Mouse (Mus musculus) heart, adult 18-20 months (tissue): ENCODE measurements around the gene Defb15. TPM values are rescaled to one million over a fixed set of nuclear protein-coding genes. Genes with fewer than 3 reads are reported as not detected.
"Not testable (repeated sequence)": the region's sequence is repeated elsewhere in the genome, so short reads cannot be mapped to it uniquely, and the experiment has no call there.

Source experiments
- DNase-seq, 2 experiments: peaks; one replicate each; pipeline ENCODE4 v3.0.0; 2021 to 2022; ENCODE audit warnings: mixed read lengths in 1 of 2
- long read RNA-seq, 2 experiments: library from polyadenylated mRNA; stranded (forward); transcript quantifications; one replicate each; pipeline ENCODE4 v2.0.0; 2021
- total RNA-seq, 2 experiments: library from RNA; stranded (reverse); gene quantifications; 2 replicates each; pipeline ENCODE4 v1.2.3; 2021

The Defb15 gene
- total RNA-seq: not detected
- long read RNA-seq, experiment 1: 0 reads
- long read RNA-seq, experiment 2: 0 reads

GRCm38 (mm10) chr8:21932610-21933009, at the start of gene Defb15:
TSS of gene Defb15 (minus strand) at chr8:21932710.
- DNase-seq: no peak

GRCm38 (mm10) chr8:21981664-21982337, 49.3 kb upstream of the Defb15 start:
- no peak for DNase-seq

- DNase-seq: no peak
These were observed 45.7 kb upstream of the Defb15 start for GRCm38 (mm10) chr8:21978193-21978592.

GRCm38 (mm10) chr8:21969475-21969874, 37.0 kb upstream of the Defb15 start, which contains the start of gene Ccdc70:
TSS of gene Ccdc70 (plus strand) at chr8:21969775.
- no peak for DNase-seq

GRCm38 (mm10) chr8:21966646-21967045, 34.1 kb upstream of the Defb15 start:
- DNase-seq: no peak

- no peak for DNase-seq
These were observed 25.9 kb upstream of the Defb15 start, which contains the start of gene Fam90a1a for GRCm38 (mm10) chr8:21958414-21958813. TSS of gene Fam90a1a (plus strand) at chr8:21958714.

GRCm38 (mm10) chr8:21956336-21956735, 23.8 kb upstream of the Defb15 start:
- DNase-seq: no peak

- peak in 1 of 2 experiments; percentile 17 for DNase-seq
These were observed 22.8 kb upstream of the Defb15 start for GRCm38 (mm10) chr8:21955321-21955720.

GRCm38 (mm10) chr8:21947311-21948017, 15.0 kb upstream of the Defb15 start:
- DNase-seq: no peak

- DNase-seq: no peak
These were observed 14.0 kb upstream of the Defb15 start, which contains the start of gene Defb13 for GRCm38 (mm10) chr8:21946462-21946861. TSS of gene Defb13 (plus strand) at chr8:21946762.

- DNase-seq: not testable (repeated sequence)
These were observed 5.5 kb upstream of the Defb15 start, which contains the start of gene Defb35 for GRCm38 (mm10) chr8:21938052-21938451. TSS of gene Defb35 (plus strand) at chr8:21938352.

GRCm38 (mm10) chr8:21930754-21931153, 1.8 kb downstream of the Defb15 start:
- not testable (repeated sequence) for DNase-seq

GRCm38 (mm10) chr8:21915625-21916024, 16.9 kb downstream of the Defb15 start:
- DNase-seq: no peak

- DNase-seq: no peak
These were observed 20.0 kb downstream of the Defb15 start for GRCm38 (mm10) chr8:21912554-21912953.

- DNase-seq: no peak
These were observed 20.6 kb downstream of the Defb15 start for GRCm38 (mm10) chr8:21911931-21912330.

GRCm38 (mm10) chr8:21906290-21906689, 26.2 kb downstream of the Defb15 start, which contains the start of gene Defb11:
TSS of gene Defb11 (minus strand) at chr8:21906412.
- not testable (repeated sequence) for DNase-seq

- not testable (repeated sequence) for DNase-seq
These were observed 47.2 kb downstream of the Defb15 start, which contains the start of gene Defb9 for GRCm38 (mm10) chr8:21885321-21885720. TSS of gene Defb9 (minus strand) at chr8:21885421.

Other genes with a start within 250 kb of the Defb15 start
- gene AY761184, start 229.1 kb downstream of the Defb15 start, total RNA-seq: not detected
- not detected for gene Defa24, start 198.2 kb downstream of the Defb15 start, total RNA-seq
- gene Defb50, start 109.2 kb downstream of the Defb15 start, total RNA-seq: not detected
- not detected for gene Defb2, start 92.8 kb downstream of the Defb15 start, total RNA-seq
- not detected for gene Defb10, start 73.8 kb downstream of the Defb15 start, total RNA-seq
- gene Defb9, start 47.3 kb downstream of the Defb15 start, total RNA-seq: not detected
- gene Defb11, start 26.3 kb downstream of the Defb15 start, total RNA-seq: not detected
- gene Defb35, start 5.6 kb upstream of the Defb15 start, total RNA-seq: not detected
- not detected for gene Defb13, start 14.1 kb upstream of the Defb15 start, total RNA-seq
- gene Fam90a1a, start 26.0 kb upstream of the Defb15 start, total RNA-seq: not detected
- gene Ccdc70, start 37.1 kb upstream of the Defb15 start, total RNA-seq: not detected
- under 1 TPM; 0.15 to 0.33 TPM for gene Atp7b, start 127.6 kb upstream of the Defb15 start, total RNA-seq
- 1 to 10 TPM; 8.3 to 9.6 TPM for gene Alg11, start 128.0 kb upstream of the Defb15 start, total RNA-seq
- gene Nek5, start 192.3 kb upstream of the Defb15 start, total RNA-seq: under 1 TPM in 1 of 2 experiments, not detected in 1; 0.33 TPM
- 1 to 10 TPM; 1.9 to 2.2 TPM for gene Nek3, start 233.7 kb upstream of the Defb15 start, total RNA-seq